In genomic region chr13:49798901-49799300, GRCm38 (mm10) we compare ENCODE assay signal across 27 mouse cellular contexts. TPM values are rescaled to one million over a fixed set of nuclear protein-coding genes. Genes with fewer than 3 reads are reported as not detected.
A peak's percentile ranks its signal among the peaks of the same experiment; 100 is the strongest.
DNase-seq lines count a peak whose midpoint lies in the region; ATAC-seq and TF ChIP-seq lines count a peak whose summit lies in the region.
"Had no signal": no experiment of that assay in that cellular context is flagged by ENCODE, and none has a peak within 500 bp of the region (broad histone marks: within the 10 kb centered on the region; RNA-seq: fewer than 3 reads in every experiment).

Gene Gm30302 (minus strand): TSS chr13:49799001.

- no peak within 1 kb of the TSS for H3K4me3 ChIP-seq in intestine, embryonic 14.5 days (ENCODE audit: low read depth, low read length)
- no peak within 1 kb of the TSS for H3K4me3 ChIP-seq in intestine, embryonic 16.5 days (ENCODE audit: low read length)
- no peak within 1 kb of the TSS for H3K4me3 ChIP-seq in testis, adult 2 months (ENCODE audit: control insufficient read depth, low read depth, low read length)
- H3K4me3 ChIP-seq: embryonic facial prominence, embryonic 13.5 days; embryonic facial prominence, embryonic 15.5 days; erythroblast, embryonic 14.5 days; forebrain, embryonic 10.5 days; forebrain, embryonic 12.5 days had no signal

- ATAC-seq in intestine, embryonic 14.5 days (replicated peaks; ENCODE audit: low FRiP score, low TSS enrichment, low read depth): no peak
- no peak for ATAC-seq in intestine, embryonic 16.5 days
- ATAC-seq: forebrain, embryonic 14.5 days; forebrain, embryonic 16.5 days; Patski had no signal

- TF ChIP-seq CTCF in testis, adult 2 months (IDR thresholded peaks at IDR 0.05; ENCODE audit: control insufficient read depth, insufficient read depth, insufficient replicate concordance, low read depth, low read length): no peak

- no peak within 1 kb of the TSS for H3K9ac ChIP-seq in intestine, embryonic 14.5 days (ENCODE audit: low read length)
- no peak within 1 kb of the TSS for H3K9ac ChIP-seq in intestine, embryonic 16.5 days (ENCODE audit: low read depth, low read length)
- H3K9ac ChIP-seq: embryonic facial prominence, embryonic 13.5 days; embryonic facial prominence, embryonic 15.5 days; forebrain, embryonic 12.5 days had no signal

- H3K9me3 ChIP-seq in intestine, embryonic 14.5 days (ENCODE audit: control insufficient read depth, low read length): 0 out of 2 replicates have a peak, but pooled peaks cover 5% of the 10 kb centered on the region
- no peaks in the 10 kb centered on the region for H3K9me3 ChIP-seq in intestine, embryonic 16.5 days (ENCODE audit: control insufficient read depth, low read length)
- H3K9me3 ChIP-seq: embryonic facial prominence, embryonic 15.5 days had no signal

- H3K27me3 ChIP-seq in intestine, embryonic 14.5 days (replicated peaks; ENCODE audit: control insufficient read depth, insufficient read depth, low read length): no peaks in the 10 kb centered on the region
- no peaks in the 10 kb centered on the region for H3K27me3 ChIP-seq in intestine, embryonic 16.5 days (replicated peaks; ENCODE audit: control insufficient read depth, insufficient read depth, low read length)
- H3K27me3 ChIP-seq in testis, adult 2 months (ENCODE audit: control insufficient read depth, insufficient read depth, low read length): no peaks in the 10 kb centered on the region
- H3K27me3 ChIP-seq: embryonic facial prominence, embryonic 13.5 days; embryonic facial prominence, embryonic 15.5 days; forebrain, embryonic 12.5 days had no signal

- no peak for TF ChIP-seq POLR2A in testis, adult 2 months (IDR thresholded peaks at IDR 0.05; ENCODE audit: control insufficient read depth, low read depth, low read length)

- H3K4me2 ChIP-seq in intestine, embryonic 14.5 days (ENCODE audit: low read length): no peak within 1 kb of the TSS
- H3K4me2 ChIP-seq in intestine, embryonic 16.5 days (ENCODE audit: low read depth, low read length): no peak within 1 kb of the TSS
- H3K4me2 ChIP-seq: embryonic facial prominence, embryonic 13.5 days; embryonic facial prominence, embryonic 15.5 days; forebrain, embryonic 12.5 days had no signal

- H3K36me3 ChIP-seq in intestine, embryonic 14.5 days (ENCODE audit: control insufficient read depth, insufficient read depth, low read length): no peaks in the 10 kb centered on the region
- H3K36me3 ChIP-seq in intestine, embryonic 16.5 days (ENCODE audit: control insufficient read depth, insufficient read depth, low read length): no peaks in the 10 kb centered on the region
- H3K36me3 ChIP-seq in testis, adult 2 months (ENCODE audit: control insufficient read depth, insufficient read depth, low read length): no peaks in the 10 kb centered on the region
- H3K36me3 ChIP-seq: embryonic facial prominence, embryonic 13.5 days; embryonic facial prominence, embryonic 15.5 days; forebrain, embryonic 10.5 days; forebrain, embryonic 12.5 days; G1E had no signal

- DNase-seq in intestine, embryonic 14.5 days (ENCODE audit: low spot score): peak; percentile 32
- DNase-seq in testis, postnatal 14 days (ENCODE audit: low spot score): no peak
- no peak for DNase-seq in T-cell, adult 2 months (ENCODE audit: low spot score)
- DNase-seq: adrenal gland, adult 2 months; adrenal gland, postnatal 10 days; adrenal gland, postnatal 25 days; cerebellum, adult 11 months; cerebellum, adult 18-20 months; cerebellum, adult 8-10 months; cerebellum, adult 9-11 months; cerebellum, postnatal 14 days; cerebellum, postnatal 36 days; embryo, embryonic 11 days had no signal

- 92% methylated on average over 1 of the region's 1 CpGs for WGBS in intestine, embryonic 14.5 days
- 81% methylated on average over 1 of the region's 1 CpGs for WGBS in intestine, embryonic 16.5 days

- H3K27ac ChIP-seq in intestine, embryonic 14.5 days (ENCODE audit: low read depth): no peak within 1 kb of the TSS
- no peak within 1 kb of the TSS for H3K27ac ChIP-seq in intestine, embryonic 16.5 days (ENCODE audit: low read length)
- no peak within 1 kb of the TSS for H3K27ac ChIP-seq in testis, adult 2 months (ENCODE audit: control insufficient read depth, insufficient read depth, low read depth, low read length)
- H3K27ac ChIP-seq: embryonic facial prominence, embryonic 13.5 days; embryonic facial prominence, embryonic 15.5 days; forebrain, embryonic 10.5 days; forebrain, embryonic 12.5 days had no signal

- H3K4me1 ChIP-seq in intestine, embryonic 14.5 days (replicated peaks; ENCODE audit: control insufficient read depth, insufficient read depth, low read length): no peaks in the 10 kb centered on the region
- no peaks in the 10 kb centered on the region for H3K4me1 ChIP-seq in intestine, embryonic 16.5 days (ENCODE audit: control insufficient read depth, insufficient read depth, low read length)
- no peaks in the 10 kb centered on the region for H3K4me1 ChIP-seq in testis, adult 2 months (ENCODE audit: control insufficient read depth, insufficient read depth, low read length)
- H3K4me1 ChIP-seq: embryonic facial prominence, embryonic 13.5 days; embryonic facial prominence, embryonic 15.5 days; forebrain, embryonic 10.5 days; forebrain, embryonic 12.5 days had no signal

RNA-seq across cellular contexts. Expression of gene Gm30302, which starts in this region (rescaled TPM):
- not detected in 2 replicates for polyA plus RNA-seq in intestine, embryonic 14.5 days (2014; fragmentation: Nextera tagmentation; extraction: Ambion mirVana)
- not detected in 2 replicates for polyA plus RNA-seq in intestine, embryonic 16.5 days (2015; fragmentation: Nextera tagmentation; extraction: Ambion mirVana)
- polyA plus RNA-seq in testis, adult 2 months (2012; rRNA removed): 19.3 and 19.7 TPM in 2 replicates
- polyA plus RNA-seq: adrenal gland, adult 2 months; brain, embryonic 14.5 days; C2C12; embryonic facial prominence, embryonic 11.5 days; embryonic facial prominence, embryonic 13.5 days; embryonic facial prominence, embryonic 15.5 days; erythroblast, embryonic 14.5 days; forebrain, embryonic 10.5 days; forebrain, embryonic 12.5 days; forebrain, embryonic 14.5 days; forebrain, embryonic 16.5 days; G1E; Patski had no signal

Comparison
In these comparisons a context has a peak if more than half of its experiments do, and no peak if none do; other contexts are left out.
1. RNA of gene Gm30302 (polyA plus RNA-seq): 19.3 to 19.7 TPM in testis, adult 2 months; not detected in intestine, embryonic 16.5 days and not detected in intestine, embryonic 14.5 days; every median in the first group is over 10 times any median in the second.
2. Peak in DNase-seq in intestine, embryonic 14.5 days; RNA of the gene not detected or under 1 TPM.